Comparison of ENCODE assay signal across 30 mouse cellular contexts in genomic region chr6:91669270-91669669, GRCm38 (mm10). TPM values are rescaled to one million over a fixed set of nuclear protein-coding genes. Genes with fewer than 3 reads are reported as not detected.
DNase-seq lines count a peak whose midpoint lies in the region; ATAC-seq and TF ChIP-seq lines count a peak whose summit lies in the region.
"Had no signal": no experiment of that assay in that cellular context is flagged by ENCODE, and none has a peak within 500 bp of the region (broad histone marks: within the 10 kb centered on the region; RNA-seq: fewer than 3 reads in every experiment).

No protein-coding gene starts in this region.

- no peak overlapping the region for H3K27ac ChIP-seq in embryonic facial prominence, embryonic 11.5 days (replicated peaks; ENCODE audit: low read depth, low read length)
- no peak overlapping the region for H3K27ac ChIP-seq in embryonic facial prominence, embryonic 10.5 days (replicated peaks)
- H3K27ac ChIP-seq in ES-Bruce4 (ENCODE audit: insufficient read depth, low read length): peak overlapping the region; percentile 5; the same call in 1 of the 2 replicates
- H3K27ac ChIP-seq: embryonic facial prominence, embryonic 12.5 days; embryonic facial prominence, embryonic 15.5 days; gastrocnemius, adult 2 months; heart, embryonic 10.5 days; heart, embryonic 13.5 days; hindbrain, embryonic 14.5 days; hindbrain, postnatal 0 days had no signal

- 58% methylated on average over 4 of the region's 4 CpGs for WGBS in embryonic facial prominence, embryonic 11.5 days
- WGBS in embryonic facial prominence, embryonic 10.5 days: 58% methylated on average over 4 of the region's 4 CpGs

- H3K9ac ChIP-seq in embryonic facial prominence, embryonic 11.5 days (replicated peaks; ENCODE audit: low read length): no peak overlapping the region
- no peak overlapping the region for H3K9ac ChIP-seq in ES-Bruce4 (ENCODE audit: low read depth, poor library complexity, severe bottlenecking)
- H3K9ac ChIP-seq: embryonic facial prominence, embryonic 12.5 days; embryonic facial prominence, embryonic 15.5 days; forebrain, postnatal 0 days; heart, embryonic 13.5 days; hindbrain, embryonic 14.5 days had no signal

- no peak for TF ChIP-seq CTCF in ES-Bruce4 (IDR thresholded peaks at IDR 0.05; ENCODE audit: low read depth, low read length)

- peak; percentile 15 for DNase-seq in embryonic facial prominence, embryonic 11.5 days (ENCODE audit: low spot score)
- no peak for DNase-seq in embryonic facial prominence, embryonic 10.5 days (ENCODE audit: low spot score)
- peak; percentile 40 for DNase-seq in R1 (ENCODE audit: low read depth, low spot score)
- no peak for DNase-seq in adrenal gland, adult 18-20 months (ENCODE audit: low spot score in 2 of 2)
- DNase-seq in ovary, postnatal 14 days (ENCODE audit: low spot score): no peak
- DNase-seq: adrenal gland, adult 2 months; adrenal gland, postnatal 14 days; B cell, adult 2 months; cerebellum, adult 11 months; cerebellum, adult 2 months; cerebellum, adult 9-11 months; cerebellum, postnatal 25 days; forebrain, postnatal 0 days; gastrocnemius, adult 2 months; gastrocnemius, postnatal 14 days; heart, adult 18-20 months; heart, postnatal 14 days; heart, postnatal 4 days had no signal

- TF ChIP-seq POLR2A in ES-Bruce4 (IDR thresholded peaks at IDR 0.05; ENCODE audit: insufficient read depth, low read length): no peak

- no peaks in the 10 kb centered on the region for H3K27me3 ChIP-seq in embryonic facial prominence, embryonic 11.5 days (ENCODE audit: control insufficient read depth, insufficient read depth, low read length)
- H3K27me3 ChIP-seq in embryonic facial prominence, embryonic 10.5 days (replicated peaks; ENCODE audit: low read depth, poor library complexity, severe bottlenecking): no peaks in the 10 kb centered on the region
- no peaks in the 10 kb centered on the region for H3K27me3 ChIP-seq in ES-Bruce4 (ENCODE audit: control insufficient read depth, insufficient read depth, low read length, poor library complexity, severe bottlenecking)
- H3K27me3 ChIP-seq: CH12.LX; embryonic facial prominence, embryonic 12.5 days; embryonic facial prominence, embryonic 15.5 days had no signal

- no peaks in the 10 kb centered on the region for H3K9me3 ChIP-seq in embryonic facial prominence, embryonic 11.5 days (replicated peaks; ENCODE audit: control insufficient read depth, low read length)
- no peaks in the 10 kb centered on the region for H3K9me3 ChIP-seq in embryonic facial prominence, embryonic 10.5 days
- H3K9me3 ChIP-seq in ES-Bruce4 (replicated peaks; ENCODE audit: control insufficient read depth, insufficient read depth, low read length, poor library complexity, severe bottlenecking): no peaks in the 10 kb centered on the region
- H3K9me3 ChIP-seq: embryonic facial prominence, embryonic 12.5 days; embryonic facial prominence, embryonic 15.5 days; heart, embryonic 10.5 days; heart, embryonic 13.5 days had no signal

- no peak for ATAC-seq in embryonic facial prominence, embryonic 11.5 days (replicated peaks; ENCODE audit: insufficient number of reproducible peaks, low FRiP score, low TSS enrichment, low read depth)
- ATAC-seq in granulocyte monocyte progenitor cell, adult 5-6 weeks (replicated peaks; ENCODE audit: poor library complexity, severe bottlenecking): 0 out of 2 replicates have a peak, but pooled peaks have one; percentile 14
- ATAC-seq: forebrain, embryonic 14.5 days; forebrain, postnatal 0 days; hindbrain, postnatal 0 days; inflammation-experienced regulatory T-cells, adult 6 months; intestine, embryonic 16.5 days had no signal

- no peak overlapping the region for H3K4me3 ChIP-seq in embryonic facial prominence, embryonic 11.5 days (ENCODE audit: low read depth, low read length)
- H3K4me3 ChIP-seq in embryonic facial prominence, embryonic 10.5 days: no peak overlapping the region
- H3K4me3 ChIP-seq in ES-Bruce4 (ENCODE audit: low read depth, low read length): no peak overlapping the region
- H3K4me3 ChIP-seq: embryonic facial prominence, embryonic 12.5 days; embryonic facial prominence, embryonic 15.5 days; gastrocnemius, adult 2 months; heart, embryonic 10.5 days; heart, embryonic 13.5 days had no signal

- H3K4me2 ChIP-seq in embryonic facial prominence, embryonic 11.5 days (ENCODE audit: low read depth, low read length): no peak overlapping the region
- H3K4me2 ChIP-seq: embryonic facial prominence, embryonic 12.5 days; embryonic facial prominence, embryonic 15.5 days; heart, embryonic 13.5 days; hindbrain, embryonic 14.5 days had no signal

- H3K36me3 ChIP-seq in embryonic facial prominence, embryonic 11.5 days (replicated peaks; ENCODE audit: control insufficient read depth, insufficient read depth, low read depth, low read length): no peaks in the 10 kb centered on the region
- H3K36me3 ChIP-seq in embryonic facial prominence, embryonic 10.5 days (replicated peaks): no peaks in the 10 kb centered on the region
- no peaks in the 10 kb centered on the region for H3K36me3 ChIP-seq in ES-Bruce4 (ENCODE audit: control insufficient read depth, insufficient read depth, low read length, poor library complexity, severe bottlenecking)
- H3K36me3 ChIP-seq: embryonic facial prominence, embryonic 12.5 days; embryonic facial prominence, embryonic 15.5 days; heart, embryonic 10.5 days; heart, embryonic 13.5 days had no signal

- no peak for TF ChIP-seq EP300 in ES-Bruce4 (IDR thresholded peaks at IDR 0.05; ENCODE audit: insufficient read depth, low read depth, low read length)

- no peaks in the 10 kb centered on the region for H3K4me1 ChIP-seq in embryonic facial prominence, embryonic 11.5 days (ENCODE audit: control insufficient read depth, insufficient read depth, low read length)
- peaks cover 9% of the 10 kb centered on the region; the same call in 1 of the 2 replicates for H3K4me1 ChIP-seq in embryonic facial prominence, embryonic 10.5 days
- H3K4me1 ChIP-seq in ES-Bruce4 (ENCODE audit: control insufficient read depth, insufficient read depth, low read length): peaks cover 8% of the 10 kb centered on the region
- H3K4me1 ChIP-seq: embryonic facial prominence, embryonic 12.5 days; embryonic facial prominence, embryonic 15.5 days had no signal

RNA-seq across cellular contexts. Expression of gene Slc6a6, which starts 14.6 kb away (rescaled TPM):
- 35.3 and 40.6 TPM in 2 replicates for polyA plus RNA-seq in embryonic facial prominence, embryonic 11.5 days (2014; fragmentation: Nextera tagmentation; extraction: Ambion mirVana)
- 55.5 and 59.2 TPM in 2 replicates for polyA plus RNA-seq in embryonic facial prominence, embryonic 10.5 days (2016; fragmentation: Nextera tagmentation; extraction: Ambion mirVana)
- polyA plus RNA-seq in ES-Bruce4 (2011; ENCODE audit: insufficient read depth, insufficient read length, low read depth, missing spikeins): 109 and 114 TPM in 2 replicates
- total RNA-seq in granulocyte monocyte progenitor cell, adult 5-6 weeks (2014; fragmentation: Nextera tagmentation): 42.8 and 42.9 TPM in 2 replicates
- total RNA-seq in granulocyte monocyte progenitor cell, adult 5-6 weeks (2017): 18.9 and 30.2 TPM in 2 replicates
- 100 to 1,000 TPM; 209 to 474 TPM for total RNA-seq in adrenal gland, adult 18-20 months (2021)

Comparison
In these comparisons a context has a peak if more than half of its experiments do, and no peak if none do; other contexts are left out.
1. DNase-seq: peak in embryonic facial prominence, embryonic 11.5 days (single experiment) and R1 (single experiment); none in embryonic facial prominence, embryonic 10.5 days (single experiment), adrenal gland, adult 18-20 months (0 of 2) and ovary, postnatal 14 days (single experiment).